Mouse (Mus musculus) lung, adult 2 months (tissue): ENCODE data around the gene Socs7.

Source experiments
- CTCF ChIP-seq: fragments of 200-500 bp; IDR thresholded peaks from 2 replicates; pipeline ENCODE4 v1.5.1; 2011; ENCODE audit warnings: mild to moderate bottlenecking, low read length, control low read depth; ENCODE audit not compliant: insufficient read depth
- POLR2A ChIP-seq: fragments of 200-500 bp; IDR thresholded peaks from 2 replicates; pipeline ENCODE4 v1.6.1; 2011; ENCODE audit warnings: low read depth, mild to moderate bottlenecking, control low read depth, low read length, borderline replicate concordance; ENCODE audit errors: extremely low read depth

DNA sequence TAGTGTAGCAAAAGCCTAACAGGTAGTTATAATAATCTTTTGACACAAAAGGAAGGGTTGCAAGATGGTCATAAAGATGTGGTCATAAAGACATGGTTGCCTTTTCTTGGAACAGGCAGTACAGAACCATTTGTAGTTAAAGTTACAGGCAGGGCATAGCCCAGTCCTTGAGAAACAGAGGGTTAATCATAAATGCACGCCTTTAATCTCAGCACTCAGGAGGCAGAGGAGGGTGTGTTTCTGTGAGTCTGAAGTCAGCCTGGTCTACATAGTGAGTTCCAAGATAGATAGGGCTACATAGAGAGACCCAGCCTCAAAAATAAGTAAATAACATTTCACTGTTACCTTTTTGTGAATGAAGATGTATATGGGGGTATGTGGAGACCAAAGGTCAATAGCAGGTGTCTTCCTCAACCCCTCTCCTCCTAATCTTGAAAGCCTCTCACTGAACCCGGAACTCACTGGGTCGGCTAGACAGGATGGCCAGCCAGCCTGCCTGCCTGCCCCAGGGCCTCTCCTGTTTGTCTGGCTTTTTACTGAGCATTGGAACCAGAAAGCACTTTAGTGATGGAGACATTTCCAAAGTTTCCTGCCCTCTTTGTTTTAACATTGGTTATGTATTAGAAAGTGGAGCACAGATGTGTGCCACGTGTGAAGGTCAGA, 9.3 kb upstream of the Socs7 start:
- TF ChIP-seq POLR2A (no peak), CTCF (no peak)
